Mouse (Mus musculus) cerebellum, adult 9-11 months (tissue): ENCODE results near the gene Cntnap1.

ENCODE experiments used
- DNase-seq: peaks from one replicate; pipeline ENCODE4 v3.0.0; 2022

Gene Cntnap1

DNA sequence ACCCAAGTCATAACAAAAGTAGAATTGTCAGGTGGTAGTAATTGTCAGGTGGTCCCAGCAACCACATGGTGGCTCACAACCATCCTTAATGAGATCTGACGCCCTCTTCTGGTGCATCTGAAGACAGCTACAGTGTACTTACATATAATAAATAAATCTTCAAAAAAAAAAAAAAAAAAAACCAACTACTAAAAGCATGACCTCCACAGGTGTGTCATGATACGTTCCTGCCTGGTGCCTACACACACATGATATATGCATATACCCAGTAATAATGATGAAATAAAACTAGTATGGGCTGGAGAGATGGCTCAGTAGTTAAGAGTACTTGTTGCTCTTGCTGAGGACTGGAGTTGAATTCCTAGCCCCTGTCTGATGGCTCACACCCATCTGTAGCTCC is 19.3 kb upstream of the Cntnap1 start:
- no peak for DNase-seq

DNA sequence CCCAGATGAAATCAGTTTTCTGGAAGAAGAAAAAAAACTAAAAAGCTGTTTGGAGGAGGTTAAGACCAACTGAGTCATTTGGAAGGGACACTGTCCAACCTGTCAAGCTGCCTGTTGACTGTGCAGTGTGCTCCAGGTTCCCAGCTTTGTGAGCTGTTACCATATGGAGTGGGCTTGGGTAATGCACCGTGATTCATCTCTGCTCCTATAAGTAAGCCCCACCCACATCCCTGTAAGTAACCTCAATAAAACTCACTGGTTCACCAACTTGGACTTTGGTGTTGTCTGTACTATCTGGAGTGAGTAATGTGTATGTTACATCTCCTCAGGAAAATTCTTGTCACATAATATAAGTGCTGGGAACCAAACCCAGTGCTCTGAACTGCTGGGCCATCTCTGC is 17.5 kb upstream of the Cntnap1 start:
- DNase-seq: no peak

DNA sequence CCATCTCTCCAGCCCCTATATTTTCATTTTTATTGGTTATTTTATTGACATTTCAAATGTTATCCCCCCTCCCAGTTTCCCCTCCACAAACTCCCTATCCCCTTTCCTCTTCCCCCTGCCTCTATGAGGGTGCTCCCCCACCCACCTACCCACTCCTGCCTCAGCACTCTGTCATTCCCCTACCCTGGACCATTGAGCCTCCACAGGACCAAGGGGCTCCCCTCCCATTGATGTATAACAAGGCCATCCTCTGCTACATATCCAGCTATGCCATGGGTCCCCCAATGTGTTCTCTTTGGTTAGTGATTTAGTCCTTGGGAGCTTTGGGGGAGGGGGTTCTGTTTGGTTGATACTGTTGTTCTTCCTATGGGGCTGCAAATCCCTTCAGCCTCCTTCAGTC is 15.7 kb upstream of the Cntnap1 start:
- DNase-seq: peak; percentile 37

DNA sequence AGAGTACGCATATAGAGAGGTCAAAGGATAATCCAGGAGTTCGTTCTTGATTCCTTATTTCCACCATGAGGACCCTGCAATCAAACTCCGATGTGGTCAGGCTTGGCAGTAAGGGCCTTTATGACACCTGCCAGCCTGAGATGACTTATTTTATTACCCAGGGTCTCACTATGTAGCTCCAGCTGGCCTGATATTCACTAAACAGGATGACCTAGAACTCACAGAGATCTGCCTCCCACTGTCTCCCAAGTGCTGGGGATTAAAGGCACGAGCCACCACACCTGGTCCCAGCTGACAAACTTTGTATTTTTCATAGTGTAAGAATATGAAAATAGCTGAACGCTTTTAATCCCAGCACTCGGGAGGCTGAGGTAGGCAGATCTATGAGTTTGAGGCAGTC is 15.2 kb upstream of the Cntnap1 start:
- peak; percentile 21 for DNase-seq

DNA sequence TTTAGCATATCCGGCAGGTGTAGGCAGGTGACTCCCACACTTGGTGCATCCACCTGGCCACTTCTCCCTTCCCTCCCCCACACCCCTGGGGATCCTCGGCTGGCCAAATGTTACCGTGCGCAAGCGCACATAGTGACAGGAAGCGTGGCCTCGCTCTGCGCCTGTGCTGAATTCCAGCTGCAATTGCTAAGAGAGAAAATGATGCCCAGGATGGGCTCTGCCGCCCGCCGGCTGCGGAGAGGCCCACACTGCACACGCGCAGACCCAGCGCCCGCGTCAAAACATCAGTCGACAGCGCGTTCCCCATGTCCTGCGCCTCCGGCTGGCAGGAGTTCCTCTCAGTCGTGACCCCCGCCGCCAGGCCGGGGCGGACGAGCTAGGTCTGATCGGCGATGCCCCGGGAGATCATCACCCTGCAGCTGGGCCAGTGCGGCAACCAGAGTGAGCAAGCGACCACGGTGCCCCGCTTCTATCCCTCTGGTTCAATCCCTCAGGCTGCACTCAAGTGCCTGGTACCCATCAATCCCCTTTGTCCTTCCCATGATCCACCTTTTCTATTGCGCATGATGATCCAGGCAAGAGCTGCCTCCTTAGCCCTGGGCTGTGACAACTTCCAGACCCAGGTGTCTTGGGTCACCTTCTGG is 14.5 kb upstream of the Cntnap1 start, which contains the start of gene Tubg2:
TSS of gene Tubg2 (plus strand) at position 180 of the 644 bp plus-strand sequence.
- DNase-seq: peak; percentile 87

DNA sequence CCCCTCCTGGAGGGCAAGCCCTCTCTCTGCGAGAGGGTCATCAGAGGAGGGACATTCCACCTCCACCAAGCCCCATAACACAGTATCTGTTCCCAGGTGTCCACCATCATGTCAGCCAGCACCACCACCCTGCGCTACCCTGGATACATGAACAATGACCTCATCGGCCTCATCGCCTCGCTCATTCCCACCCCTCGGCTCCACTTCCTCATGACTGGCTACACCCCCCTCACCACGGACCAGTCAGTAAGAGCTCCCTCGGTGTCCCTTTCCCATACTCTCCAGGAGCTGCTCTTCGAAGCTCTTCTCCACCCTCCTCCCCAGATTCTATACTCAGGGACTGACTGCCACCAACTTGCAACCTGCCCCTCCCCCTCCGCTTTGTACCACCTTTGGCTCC is 10.2 kb upstream of the Cntnap1 start:
- peak; percentile 55 for DNase-seq

DNA sequence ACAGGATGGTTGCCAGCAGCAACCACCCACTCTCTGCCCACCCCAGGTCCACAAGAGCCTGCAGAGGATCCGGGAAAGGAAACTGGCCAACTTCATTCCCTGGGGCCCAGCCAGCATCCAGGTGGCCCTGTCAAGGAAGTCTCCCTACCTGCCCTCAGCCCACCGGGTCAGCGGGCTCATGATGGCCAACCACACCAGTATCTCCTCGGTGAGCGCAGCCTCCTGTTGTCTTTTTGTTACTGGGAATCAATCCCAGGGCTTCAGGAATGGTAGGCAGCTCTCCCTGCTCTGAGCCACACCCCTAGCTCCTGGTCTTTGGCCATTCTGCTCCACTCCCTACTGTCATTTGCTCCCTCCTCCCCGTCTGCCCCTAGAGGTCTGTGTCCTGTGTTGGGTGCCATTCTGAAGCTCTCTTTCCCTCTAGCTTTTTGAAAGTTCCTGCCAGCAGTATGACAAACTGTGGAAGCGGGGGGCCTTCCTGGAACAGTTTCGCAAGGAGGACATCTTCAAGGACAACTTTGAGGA is 9.3 kb upstream of the Cntnap1 start:
- peak; percentile 53 for DNase-seq

DNA sequence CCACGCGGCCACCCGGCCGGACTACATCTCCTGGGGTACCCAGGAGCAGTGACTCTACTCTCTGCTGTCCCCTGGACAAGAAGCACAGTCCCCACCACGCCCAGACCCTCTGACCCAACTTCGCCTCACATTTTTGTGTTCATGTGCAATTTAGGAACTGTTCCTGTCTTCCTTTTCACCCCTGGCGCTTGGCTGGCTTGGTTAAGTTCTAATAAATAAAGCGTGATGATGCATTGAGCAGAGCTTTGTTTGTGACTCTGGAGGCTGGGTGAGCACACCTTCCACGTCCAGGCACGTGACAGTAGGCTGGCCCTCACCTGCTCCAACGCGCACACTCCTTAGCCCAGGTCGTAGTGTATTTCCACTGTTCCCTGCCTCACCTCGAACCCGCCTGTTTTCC is 8.8 kb upstream of the Cntnap1 start:
- DNase-seq: no peak

DNA sequence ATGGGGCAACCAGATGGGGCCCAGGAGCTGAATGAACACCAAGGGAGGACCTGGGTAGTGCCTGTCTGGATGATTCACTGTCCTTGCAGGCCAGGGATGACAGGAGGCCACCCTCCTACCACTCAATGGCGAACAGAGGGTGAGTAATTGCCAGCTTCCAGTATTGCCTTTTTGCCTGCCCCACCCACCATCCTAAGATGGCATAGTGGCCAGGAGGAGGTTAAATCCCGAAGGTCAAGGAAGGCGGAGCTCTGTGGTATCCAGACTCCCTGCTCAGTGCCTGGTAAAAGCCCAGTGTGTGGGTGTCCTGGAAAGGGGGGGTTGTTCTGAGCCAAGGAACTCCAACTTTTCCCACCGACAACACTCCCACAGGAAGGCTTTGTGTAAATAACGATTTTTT is 8.0 kb upstream of the Cntnap1 start:
- DNase-seq: peak; percentile 50

DNA sequence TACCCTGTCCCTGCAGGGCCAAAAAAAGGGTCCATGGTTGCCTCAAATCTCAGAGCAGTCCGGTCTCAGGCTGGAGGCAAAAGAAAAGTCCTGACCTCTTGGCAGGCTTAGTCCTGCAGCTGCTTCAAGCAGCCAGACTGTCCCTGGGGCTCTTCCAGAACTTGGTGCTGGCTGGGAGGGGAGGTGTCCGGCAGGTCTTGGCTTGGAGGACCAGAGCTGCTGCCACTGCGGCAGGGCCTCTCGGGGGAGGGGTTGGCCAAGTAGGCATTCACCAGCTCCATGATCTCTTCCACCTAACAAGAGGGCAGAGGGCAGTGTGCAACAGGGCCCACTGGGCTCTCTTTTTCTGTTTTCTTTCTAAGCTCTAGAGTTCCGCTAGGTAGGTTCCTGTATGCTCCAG is 7.6 kb upstream of the Cntnap1 start:
- DNase-seq: peak; percentile 72

DNA sequence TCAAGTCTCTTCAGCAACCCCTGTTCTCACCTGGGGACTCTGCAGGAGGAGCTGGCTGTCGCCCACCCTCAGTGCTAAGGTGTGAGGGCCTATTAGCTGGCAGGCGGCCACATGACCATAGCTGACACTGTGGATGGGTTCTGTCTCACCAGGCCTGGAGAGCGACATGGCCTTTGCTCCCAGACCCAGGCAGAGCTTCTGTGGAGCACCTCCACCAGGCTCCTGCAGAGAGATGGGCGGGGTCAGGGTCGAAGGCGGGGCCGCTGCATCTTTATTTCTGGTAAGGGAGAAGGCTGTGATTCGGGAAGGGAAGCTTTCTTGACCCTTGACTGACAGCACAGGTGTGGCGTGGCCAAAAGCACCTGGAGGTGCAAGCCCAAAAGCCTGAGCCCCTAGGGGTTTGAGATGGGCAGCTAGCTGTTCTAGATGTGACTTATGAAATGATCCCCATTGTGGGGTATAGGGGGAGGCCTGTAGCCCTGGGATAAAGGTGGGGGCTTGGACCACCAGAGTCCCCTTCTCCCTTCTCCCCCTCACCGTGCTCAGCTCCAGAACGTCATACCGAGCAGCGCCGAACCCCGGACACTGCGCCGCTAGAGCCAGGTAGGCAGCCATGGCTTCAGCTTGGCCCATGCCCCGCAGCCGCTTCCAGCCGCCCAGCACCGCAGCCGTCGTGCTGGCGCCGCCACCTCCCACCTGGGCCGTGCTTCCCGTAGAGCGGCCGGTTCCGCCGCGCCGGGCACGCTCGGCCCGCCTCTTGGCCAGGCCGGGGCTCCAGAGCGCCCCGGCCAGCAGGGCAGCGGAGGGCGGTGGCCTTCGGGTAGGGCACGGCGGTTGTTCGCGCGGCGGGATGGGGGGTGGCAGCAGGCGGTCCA is 6.6 kb upstream of the Cntnap1 start:
- DNase-seq: peak; percentile 66

DNA sequence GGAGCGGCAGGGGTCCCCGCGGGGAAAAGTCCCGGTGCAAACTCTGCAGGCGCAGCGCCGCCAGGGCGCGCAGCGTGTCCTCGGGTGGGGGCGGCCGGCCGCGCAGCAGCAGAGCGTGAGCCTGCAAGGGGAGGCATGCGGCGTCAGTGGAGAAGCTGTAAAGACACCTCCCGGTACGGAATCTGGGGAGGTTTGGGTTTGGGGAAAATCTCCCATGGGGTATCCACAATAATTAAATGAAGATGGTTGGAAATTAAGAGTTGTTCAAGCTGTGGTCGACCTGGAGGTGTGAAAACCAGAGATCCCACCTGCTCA is 6.0 kb upstream of the Cntnap1 start:
- peak; percentile 37 for DNase-seq

DNA sequence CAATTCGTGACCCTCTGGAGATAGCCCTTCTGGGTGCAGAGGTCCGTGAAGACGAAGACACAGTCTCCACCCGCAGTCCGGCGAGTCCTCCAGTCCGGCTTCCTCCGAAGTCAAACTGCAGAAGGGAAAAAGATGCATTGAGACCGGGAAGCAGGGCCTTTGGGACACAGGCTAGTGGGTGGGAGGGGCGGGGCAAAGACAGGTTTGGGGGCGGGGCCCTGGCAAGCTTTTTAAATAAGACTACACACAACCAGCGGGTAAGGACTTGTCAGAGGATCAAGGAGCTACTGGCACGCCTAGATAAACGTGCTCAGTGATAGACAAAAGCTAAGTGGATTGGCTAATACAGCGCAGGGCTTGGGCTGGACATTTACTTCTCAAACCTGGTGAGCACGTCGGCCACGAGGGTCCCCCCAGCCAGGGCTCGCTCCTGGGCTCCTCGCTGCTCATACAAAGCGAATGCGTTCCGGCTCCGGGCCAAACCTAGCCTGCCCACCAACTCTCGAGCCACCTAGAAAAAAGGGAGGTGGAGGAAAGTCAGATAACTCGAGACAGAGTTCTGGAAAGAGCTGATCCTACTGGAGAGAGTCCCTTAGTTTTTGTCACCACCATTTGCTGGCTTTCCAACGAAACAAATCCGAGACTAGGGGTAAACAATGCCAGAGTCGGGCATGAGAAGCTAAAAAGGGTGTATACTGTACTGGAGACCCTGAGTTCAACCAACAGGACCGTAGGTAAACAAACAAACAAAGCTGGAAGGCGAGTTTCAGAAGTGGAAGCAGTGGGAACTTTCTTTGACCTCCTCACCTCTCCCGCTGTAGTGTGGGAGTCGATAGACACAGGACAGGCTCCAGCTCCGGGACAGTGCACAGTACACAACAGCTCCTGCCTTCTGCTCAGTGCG is 5.4 kb upstream of the Cntnap1 start:
- peak; percentile 44 for DNase-seq

DNA sequence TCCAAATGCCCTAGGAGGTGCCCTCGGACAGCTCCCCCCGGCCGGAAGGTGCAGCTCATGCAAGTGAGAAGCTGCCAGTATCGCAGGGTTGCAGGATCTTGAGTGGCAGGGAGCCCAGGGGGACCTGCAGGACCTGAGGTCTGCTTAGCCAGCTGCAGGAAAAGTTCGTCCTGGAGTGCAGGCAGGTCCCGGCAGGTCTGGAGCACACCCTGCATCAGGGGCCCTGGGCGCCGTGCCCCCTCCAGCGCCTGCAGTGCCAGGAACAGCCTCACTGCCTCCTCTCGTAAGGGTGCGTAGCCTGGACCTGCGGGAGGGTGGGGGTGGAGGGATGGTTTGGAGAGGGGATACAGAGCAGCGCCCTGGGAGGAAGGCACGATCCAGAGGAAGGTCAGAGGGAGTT is 4.0 kb upstream of the Cntnap1 start:
- DNase-seq: peak; percentile 60

DNA sequence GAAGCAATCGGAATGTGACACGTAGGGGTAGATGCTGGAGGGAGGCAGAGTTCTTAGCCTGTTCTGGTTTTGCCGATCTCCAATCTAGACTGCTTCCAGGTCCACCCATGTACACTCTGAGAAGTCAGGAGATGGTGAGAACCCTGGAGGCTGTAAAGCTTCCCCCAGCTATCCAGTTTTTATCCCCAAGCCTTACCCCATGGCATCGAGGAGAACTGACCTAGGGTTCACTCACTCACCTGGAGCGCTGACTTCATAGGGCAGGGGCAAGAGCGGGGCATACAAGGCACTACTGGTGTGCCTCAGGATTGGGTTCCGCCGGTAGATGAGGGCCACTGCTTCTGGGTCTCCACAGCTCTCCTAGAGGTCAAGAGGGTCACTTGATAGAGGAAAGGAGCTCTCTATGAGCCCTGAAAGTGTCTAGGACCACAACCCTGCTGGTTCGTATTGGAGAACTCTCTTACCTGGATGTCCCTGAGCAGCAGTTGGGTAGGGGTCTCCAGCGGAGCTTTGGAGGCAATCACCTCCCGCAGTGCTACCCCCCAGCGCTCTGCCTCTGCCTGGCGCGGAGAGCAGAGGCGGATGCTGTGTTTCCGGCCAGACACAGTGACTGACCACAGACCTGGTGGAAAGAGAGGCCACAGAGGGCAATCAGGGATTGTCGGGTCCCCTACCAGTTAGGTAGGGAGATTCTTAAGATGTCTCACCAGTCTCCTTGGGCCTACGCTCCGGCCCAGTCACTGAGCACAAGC is 2.9 kb upstream of the Cntnap1 start:
- peak; percentile 56 for DNase-seq

DNA sequence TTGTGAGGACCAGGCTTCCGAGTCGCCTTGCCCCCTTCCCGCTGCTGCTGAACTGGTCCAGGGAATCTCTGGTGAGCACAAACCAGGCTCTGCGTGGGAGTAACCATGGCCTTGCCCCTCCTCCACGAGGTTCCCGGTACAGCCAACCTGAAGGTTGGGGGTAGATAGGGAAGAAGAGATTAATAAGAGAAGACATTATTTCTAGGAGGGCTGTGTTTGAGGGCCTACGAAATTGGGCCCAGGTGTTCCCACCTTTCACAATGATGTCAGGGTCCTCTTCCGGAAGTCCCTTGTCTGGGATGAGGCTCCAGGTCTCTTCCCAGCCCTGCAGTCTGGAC is 2.4 kb upstream of the Cntnap1 start:
- peak; percentile 58 for DNase-seq

DNA sequence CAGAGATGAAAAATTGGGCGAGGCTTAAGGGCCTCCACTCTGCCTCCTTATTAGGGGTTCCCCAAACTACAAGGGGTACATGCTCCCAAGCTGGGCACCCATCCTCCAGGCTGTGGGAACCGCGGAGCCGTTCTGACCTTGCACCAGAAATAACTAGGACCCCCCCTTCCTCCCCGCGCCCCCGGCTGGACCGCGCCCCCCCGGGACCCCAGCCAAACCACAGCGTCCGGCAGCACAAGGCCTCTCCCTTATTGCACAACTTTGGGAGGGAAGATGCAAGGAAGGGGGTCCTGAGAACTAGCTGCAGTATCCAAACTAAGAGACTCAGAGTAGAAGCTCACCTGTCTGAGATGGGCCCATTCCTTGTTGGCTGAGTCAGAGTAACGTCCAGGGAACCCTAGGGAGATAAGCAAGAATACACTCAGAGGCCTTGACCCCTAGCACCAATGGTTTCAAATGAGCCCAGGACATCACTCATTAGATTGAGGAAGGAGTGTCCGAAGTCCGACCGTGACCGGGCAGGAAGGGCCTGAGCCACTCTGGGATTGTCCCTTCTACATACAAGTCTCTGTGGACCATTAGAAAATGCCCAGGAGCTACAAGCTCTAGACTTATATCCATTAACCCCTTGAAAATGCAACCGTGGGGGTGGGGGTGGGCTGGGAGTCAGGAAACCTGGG is 1.9 kb upstream of the Cntnap1 start:
- DNase-seq: no peak

DNA sequence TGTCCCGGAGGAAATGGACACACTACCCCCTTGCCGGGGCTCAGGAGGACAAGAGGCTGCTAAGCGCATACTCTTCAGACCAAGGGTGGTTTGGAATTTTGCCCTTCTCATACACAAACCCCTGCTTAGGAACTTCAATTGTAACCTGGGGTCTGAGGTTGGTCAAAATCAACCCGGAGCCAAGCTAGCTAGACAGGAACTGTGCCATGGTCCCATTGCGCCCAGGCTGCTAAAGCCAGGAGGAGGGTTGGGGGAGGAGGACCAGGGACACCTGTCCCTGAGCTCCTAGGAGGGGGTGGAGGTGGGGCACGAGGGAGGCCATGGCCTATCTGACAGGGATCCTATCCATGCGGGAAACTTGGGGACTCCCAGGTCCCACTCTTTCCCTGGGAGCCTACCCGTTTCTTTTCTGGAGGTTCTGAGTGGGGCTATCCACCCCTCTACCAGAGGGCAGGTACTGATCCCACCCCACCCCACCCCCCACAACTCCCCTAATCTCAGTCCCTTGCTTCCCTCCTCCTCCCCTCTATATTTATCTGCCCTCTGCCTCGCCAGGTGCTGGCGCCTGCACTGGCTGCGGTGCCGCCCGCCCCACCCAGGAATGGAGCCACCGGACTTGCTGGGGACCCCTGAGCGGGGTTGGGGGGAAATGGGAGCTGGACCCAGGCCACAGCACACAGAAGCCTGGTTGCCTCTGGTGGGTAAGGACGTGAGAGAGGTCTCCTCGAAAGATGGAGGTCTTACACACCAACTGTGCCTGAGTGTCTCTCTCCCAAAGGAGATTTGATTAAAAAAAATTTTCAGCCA is 819 bp upstream of the Cntnap1 start:
- DNase-seq: peak; percentile 79

DNA sequence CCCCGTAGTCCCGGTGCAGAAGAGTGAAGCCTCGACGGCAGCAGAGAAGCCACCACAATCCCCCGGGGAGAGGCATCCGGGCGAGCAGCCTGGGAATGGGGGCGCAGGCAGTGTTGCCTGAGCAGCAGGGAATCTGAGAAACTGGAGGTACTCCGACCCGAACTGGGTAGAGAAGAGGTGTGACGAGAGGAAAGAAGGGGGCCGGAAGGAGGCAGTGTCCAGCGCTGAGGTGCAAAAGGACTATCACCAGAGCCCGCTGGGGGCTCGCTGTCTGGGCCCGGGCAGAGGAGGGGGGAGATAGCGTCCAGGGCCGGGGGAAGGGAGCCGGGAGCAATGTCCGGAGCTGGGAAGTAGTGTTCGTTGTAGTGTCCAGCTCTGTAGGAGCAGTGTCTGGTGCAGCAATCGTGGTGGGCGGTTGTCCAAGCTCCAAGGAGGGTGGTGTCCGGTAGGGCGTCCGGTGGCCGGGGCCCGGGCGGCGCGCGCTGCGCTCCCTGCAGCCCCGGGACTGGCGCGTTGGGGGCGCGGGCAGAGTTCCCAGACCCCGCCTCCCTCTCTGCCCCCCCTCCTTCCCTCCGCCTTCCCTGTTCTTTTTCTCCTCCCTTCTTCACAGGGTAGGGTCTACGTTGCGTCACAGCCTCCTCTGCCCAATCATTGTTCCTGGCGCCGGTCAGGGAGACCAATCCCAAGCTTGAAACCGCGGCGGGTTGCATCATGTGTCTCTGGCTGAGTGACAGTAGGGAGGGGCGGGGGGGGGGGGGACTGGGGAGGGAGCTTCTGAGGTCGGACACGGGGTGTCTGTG is 688 bp downstream of the Cntnap1 start, which contains the start of gene Plekhh3:
TSS of gene Plekhh3 (minus strand) at position 541 of the 800 bp plus-strand sequence.
- DNase-seq: peak; percentile 99
